Mouse (Mus musculus): ENCODE data around the gene Fes.

The Fes gene

DNA sequence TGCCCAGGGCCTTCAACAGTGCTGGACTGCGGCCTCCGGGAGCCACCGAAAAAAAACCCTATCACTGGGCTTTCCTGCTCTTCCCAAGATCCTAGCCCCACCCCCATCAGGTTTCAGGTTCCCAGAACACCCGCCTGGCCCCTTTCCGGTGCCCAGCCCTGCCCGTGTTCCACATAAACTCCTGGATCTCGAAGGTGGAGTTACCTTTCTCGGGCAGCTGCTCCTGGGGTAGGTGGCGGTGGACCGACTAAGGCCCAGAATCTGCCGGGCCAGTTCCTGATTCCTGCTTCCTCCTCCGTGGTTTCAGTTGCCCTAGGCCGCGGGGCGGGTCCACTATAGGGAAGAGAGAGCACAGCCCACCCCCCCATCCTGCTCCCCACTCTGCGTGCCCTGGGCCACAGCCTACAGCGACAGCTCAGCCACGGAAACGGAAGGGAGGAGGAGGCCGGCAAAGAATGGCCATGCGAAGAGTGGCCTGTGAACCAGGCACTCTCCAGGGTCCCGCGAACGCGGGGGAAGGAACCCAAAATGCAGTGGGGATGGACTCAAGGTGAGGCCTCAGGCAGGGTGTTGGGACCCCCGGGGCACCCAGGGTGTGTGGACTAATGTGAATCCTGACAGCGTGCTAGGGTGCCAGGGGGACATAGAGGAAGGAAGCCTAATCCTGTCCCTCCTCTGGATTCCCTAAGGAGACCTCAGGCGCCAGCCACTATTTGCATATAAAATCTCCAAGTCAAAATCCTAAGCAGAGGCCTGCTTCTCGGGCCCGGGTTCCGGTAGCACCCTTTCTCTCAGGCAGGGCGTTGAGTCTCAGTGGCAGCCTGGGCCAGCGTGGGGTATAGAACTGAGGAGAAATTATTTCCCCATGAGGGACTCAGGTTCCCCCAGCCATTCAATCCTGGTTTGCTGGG lies at the start of gene Fes:
Fes (minus strand) TSS at position 314 of the 911 bp plus-strand sequence.
- DNase-seq = no peak

GRCm38 (mm10) chr7:80436571-80436970 lies 48.8 kb upstream of the Fes start:
- no peak for DNase-seq

- no peak for DNase-seq
Observed at GRCm38 (mm10) chr7:80435594-80435993, 47.8 kb upstream of the Fes start.

DNA sequence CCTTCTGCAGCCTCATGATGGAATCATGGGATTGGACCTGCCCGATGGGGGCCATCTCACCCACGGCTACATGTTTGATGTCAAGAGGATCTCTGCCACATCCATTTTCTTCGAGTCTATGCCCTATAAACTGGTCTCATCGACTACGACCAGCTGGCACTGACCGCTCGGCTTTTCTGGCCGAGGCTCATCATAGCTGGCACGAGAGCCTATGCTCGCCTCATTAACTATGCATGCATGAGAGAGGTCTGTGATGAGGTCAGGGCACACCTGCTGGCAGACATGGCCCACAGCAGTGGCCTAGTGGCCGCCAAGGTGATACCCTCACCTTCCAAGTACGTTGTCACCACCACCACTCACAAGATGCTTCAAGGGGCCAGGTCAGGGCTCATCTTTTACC lies 41.9 kb upstream of the Fes start:
- no peak for DNase-seq

GRCm38 (mm10) chr7:80427730-80428129 lies 40.0 kb upstream of the Fes start:
- no peak for DNase-seq

- DNase-seq = no peak
Observed at GRCm38 (mm10) chr7:80426363-80426762, 38.6 kb upstream of the Fes start.

DNA sequence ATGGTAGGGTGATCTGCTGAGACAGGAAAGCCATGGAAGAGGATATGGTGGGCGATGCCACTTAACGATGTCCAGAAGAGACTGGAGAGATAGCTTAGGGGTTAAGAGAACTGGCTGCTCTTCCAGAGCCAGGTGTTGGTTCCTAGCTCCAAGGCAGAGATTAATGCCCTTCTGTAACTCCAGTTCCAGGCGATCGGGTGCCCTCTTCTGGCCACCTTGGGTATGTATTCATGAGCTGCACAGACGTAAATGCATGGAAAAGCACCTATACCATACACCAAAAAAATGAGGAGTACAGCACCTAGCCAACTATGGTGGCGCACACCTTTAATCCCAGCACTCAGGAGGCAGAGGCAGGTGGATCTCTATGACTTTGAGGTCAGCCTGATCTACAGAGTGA lies 37.0 kb upstream of the Fes start:
- no peak for DNase-seq

- DNase-seq = peak; percentile 74
Observed at GRCm38 (mm10) chr7:80422759-80423480, 35.2 kb upstream of the Fes start.

- DNase-seq = no peak
Observed at GRCm38 (mm10) chr7:80421576-80421975, 33.8 kb upstream of the Fes start.

DNA sequence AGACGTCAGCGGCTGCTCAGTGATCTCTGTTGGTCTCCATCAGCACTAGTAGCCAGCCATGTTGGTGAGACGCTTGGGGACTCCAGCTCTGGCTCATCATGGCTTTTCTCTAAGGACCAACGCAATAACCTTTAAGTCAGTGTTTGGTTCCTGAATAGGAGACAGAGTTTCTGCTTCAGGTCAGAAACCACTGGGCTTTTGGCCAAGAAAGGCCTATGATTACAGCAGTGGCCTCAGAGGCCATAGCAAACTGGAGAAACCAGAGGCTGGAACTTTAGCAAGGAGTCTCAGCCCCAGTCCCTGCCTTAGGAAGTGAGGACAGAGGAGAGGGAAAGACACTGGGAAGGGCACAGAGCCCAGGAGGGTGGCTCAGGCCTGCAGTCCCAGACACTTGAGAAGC lies 32.8 kb upstream of the Fes start:
- DNase-seq = no peak

DNA sequence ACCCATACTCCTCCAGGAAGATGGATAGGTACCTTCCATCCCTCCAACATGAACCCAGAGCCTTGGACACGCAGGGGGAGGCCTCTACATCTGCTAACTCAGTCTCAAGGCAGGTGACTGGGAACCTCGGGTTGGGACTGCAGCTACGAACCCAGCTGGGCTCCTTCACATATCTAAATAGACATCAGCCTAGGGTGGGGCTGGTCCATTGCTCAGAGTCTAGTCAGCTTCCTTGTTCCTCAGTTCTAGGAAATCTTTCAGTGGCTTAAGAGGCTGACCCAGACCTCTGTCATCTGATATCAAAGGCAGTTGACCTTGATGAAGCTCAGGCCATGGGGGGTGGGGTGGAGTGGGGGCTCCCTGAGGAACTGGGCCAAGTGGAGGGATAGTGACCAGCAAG lies 31.5 kb upstream of the Fes start:
- no peak for DNase-seq

GRCm38 (mm10) chr7:80418036-80418435 lies 30.3 kb upstream of the Fes start:
- DNase-seq = no peak

DNA sequence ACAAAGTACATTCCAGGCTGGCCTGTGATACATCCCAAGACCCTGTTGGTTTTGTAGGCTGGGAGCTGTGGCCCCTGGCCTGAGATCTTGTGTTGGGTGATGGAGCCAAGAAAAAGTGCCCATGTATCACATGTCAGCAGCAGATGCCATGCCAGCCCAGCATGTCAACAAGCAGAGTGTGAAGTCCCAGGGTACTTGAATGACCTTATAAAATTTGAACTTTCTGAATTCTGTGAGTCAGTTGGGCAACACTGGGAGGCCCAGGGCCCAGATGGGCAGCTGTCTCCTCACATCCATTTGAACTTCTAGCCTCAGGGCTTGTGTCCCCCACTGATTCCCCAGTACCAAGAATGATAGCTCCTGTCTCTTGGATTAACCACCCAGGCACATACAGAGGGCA lies 29.9 kb upstream of the Fes start:
- no peak for DNase-seq

- DNase-seq = no peak
Observed at GRCm38 (mm10) chr7:80416969-80417368, 29.2 kb upstream of the Fes start.

DNA sequence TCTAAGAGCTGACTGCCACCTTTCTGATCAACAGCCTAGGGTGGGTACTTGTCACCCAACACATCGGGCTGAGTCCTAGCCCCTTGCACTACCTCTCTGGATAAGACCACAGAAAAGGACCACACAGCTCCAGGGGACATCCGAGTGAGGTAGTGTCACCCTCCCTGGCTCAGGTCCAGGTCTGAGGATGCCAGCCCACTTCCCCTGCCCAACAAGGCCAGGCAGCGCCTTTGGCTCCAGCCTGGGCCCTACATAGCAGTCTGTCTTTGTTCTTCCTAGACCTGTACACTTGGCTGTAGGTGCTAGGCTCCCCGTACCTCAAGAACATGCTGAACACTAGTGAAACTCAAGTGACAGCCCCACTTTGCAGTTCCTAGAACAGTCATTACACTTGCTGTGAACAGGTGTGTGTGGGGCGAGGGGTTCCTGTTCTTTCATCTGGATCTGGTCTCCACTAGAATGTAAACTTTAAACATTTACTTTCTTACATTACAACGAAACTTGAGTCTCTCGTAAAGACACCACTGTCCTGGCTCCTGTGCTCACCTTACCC lies 26.6 kb upstream of the Fes start:
- DNase-seq = no peak

DNA sequence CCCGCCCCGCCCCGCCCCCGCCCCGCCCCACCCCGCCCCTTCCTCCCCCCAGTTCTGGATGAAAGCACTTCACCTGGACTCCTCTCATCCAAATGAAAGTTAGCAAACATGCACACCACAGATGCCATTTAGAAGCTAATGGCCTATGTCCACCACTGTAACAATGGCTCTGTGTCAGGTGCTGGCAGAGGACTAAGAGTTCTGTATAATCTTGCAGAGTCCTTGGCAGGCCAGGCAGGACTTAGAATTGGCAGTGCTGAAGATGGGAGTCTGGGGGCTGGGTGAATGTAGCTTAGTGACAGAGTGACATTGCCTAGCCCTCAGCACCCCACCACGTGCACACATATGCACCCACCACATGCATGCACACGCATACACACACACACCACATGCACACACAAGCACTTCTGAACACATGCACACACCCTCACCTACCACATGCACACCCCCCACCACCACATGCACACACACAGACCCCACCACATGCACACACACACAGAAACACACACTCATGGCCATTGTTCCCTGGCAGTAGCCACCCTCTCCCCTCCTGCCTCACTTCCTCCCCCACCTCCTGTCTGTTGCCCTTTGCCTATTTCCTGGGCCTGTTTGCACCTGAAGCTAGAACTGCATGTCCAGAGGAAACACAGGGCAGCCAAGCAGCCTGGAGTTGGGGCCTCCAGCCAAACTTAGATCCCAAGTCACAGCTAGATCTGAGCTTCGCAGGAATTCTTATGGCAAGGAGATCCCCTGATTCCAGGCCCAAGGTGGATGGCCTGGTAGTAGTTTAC lies 26.0 kb upstream of the Fes start:
- no peak for DNase-seq

- DNase-seq = no peak
Observed at GRCm38 (mm10) chr7:80412781-80413180, 25.0 kb upstream of the Fes start.

DNA sequence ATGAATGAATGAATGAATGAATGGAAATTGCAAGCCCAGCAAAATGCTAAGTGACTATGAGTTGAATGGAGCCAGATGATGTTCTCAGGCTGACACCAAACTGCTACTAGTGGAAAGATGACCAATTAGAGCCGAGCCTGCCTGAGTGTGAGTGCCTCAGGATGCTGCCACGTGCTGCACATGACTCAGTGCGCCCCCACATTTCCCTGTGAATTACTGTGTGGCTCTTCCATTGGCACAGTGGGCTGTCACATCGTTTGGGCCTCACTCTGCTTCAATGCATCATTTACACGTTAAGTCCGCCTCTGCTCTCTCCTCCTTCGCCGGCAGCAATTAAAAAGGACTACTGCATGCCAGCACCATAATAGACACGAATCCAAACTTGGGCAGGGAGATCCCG lies 24.5 kb upstream of the Fes start:
- no peak for DNase-seq

DNA sequence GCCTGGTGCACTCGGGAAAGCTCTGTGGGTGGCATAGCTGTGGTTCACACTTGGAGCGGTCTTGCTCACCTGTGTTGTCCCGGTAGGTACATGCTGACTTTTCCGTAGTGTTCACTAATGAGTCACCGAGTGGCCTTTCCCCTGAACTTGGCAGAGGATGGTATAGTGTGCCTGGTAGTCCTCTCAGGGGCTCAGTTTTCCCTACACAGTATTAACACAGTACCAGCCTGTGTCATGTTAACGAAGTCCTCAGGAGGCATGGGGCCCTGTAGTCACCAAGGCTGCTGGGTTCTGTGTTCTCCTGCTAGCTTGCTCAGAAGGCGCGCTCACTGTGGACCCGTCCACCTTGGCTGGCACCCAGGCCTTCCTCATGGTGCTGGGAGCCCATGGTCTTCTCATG lies 22.6 kb upstream of the Fes start:
- DNase-seq = no peak

- no peak for DNase-seq
Observed at GRCm38 (mm10) chr7:80407712-80408111, 20.0 kb upstream of the Fes start.

- DNase-seq = no peak
Observed at GRCm38 (mm10) chr7:80406186-80406585, 18.4 kb upstream of the Fes start.

DNA sequence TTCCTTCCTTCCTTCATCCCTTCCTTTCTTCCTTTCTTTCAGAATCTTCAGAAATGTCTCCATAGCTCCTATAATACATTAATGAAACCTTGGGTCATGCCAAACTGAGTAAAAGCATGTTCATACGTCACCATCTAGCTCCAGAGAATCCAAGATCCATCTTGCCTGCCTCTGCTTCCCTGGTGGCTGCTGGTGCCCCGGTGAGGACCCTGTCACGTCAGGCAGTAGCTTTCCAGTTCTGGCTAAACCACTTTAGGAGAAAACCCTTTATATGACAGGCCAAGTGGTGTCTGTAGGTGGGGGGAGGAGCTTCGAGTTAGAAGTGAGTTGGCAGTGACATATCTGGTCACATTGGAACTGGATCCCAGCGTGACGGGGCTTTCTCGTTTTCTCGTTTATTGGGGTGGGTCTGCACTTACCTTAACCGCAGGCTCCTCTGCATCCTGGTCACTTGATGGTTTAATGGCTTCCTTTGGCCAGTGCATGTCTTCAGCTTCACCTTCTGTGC lies 17.5 kb upstream of the Fes start, which contains the start of gene Furin:
Furin (minus strand) TSS at position 249 of the 508 bp plus-strand sequence.
- no peak for DNase-seq

Measured in cerebellum, adult 9-10 months (tissue).